Mouse (Mus musculus): ENCODE results near the gene Stat5b. TPM values are rescaled to one million over a fixed set of nuclear protein-coding genes. Genes with fewer than 3 reads are reported as not detected.

Stat5b gene
- polyA plus RNA-seq, 2 experiments, result 22.1 to 24.4 TPM

- Histone ChIP-seq H3K27me3 (ENCODE audit: control insufficient read depth, insufficient read depth, low read length) (no peaks in the 10 kb centered on the region), H3K4me1 (ENCODE audit: control insufficient read depth, insufficient read depth, low read length) (0 out of 2 replicates have a peak, but pooled peaks cover 10% of the 10 kb centered on the region), H3K4me2 (replicated peaks; ENCODE audit: low read depth, low read length, severe bottlenecking) (no peak overlapping the region), H3K9ac (ENCODE audit: low read depth, low read length, severe bottlenecking) (no peak overlapping the region), H3K4me3 (replicated peaks; ENCODE audit: low read length) (no peak overlapping the region), H3K36me3 (ENCODE audit: control insufficient read depth, insufficient read depth, low read length) (no peaks in the 10 kb centered on the region), H3K27ac (replicated peaks; ENCODE audit: low read depth, low read length) (no peak overlapping the region), H3K9me3 (ENCODE audit: control insufficient read depth, low read length) (no peaks in the 10 kb centered on the region)
- WGBS, result 80% methylated on average over 9 of the region's 9 CpGs
- TF ChIP-seq POLR2A (IDR thresholded peaks at IDR 0.05; ENCODE audit: borderline replicate concordance, extremely low read depth, insufficient read depth, insufficient read length), result no peak
- ATAC-seq (ENCODE audit: low FRiP score, low read depth) (no peak), DNase-seq (ENCODE audit: low spot score) (no peak)
Measured at GRCm38 (mm10) chr11:100825451-100825850, 25.1 kb downstream of the Stat5b start.

GRCm38 (mm10) chr11:100824496-100824895, 26.0 kb downstream of the Stat5b start:
- Histone ChIP-seq H3K27ac (replicated peaks; ENCODE audit: low read depth, low read length) (no peak overlapping the region), H3K9ac (ENCODE audit: low read depth, low read length, severe bottlenecking) (no peak overlapping the region), H3K4me2 (replicated peaks; ENCODE audit: low read depth, low read length, severe bottlenecking) (no peak overlapping the region), H3K9me3 (ENCODE audit: control insufficient read depth, low read length) (no peaks in the 10 kb centered on the region), H3K36me3 (ENCODE audit: control insufficient read depth, insufficient read depth, low read length) (no peaks in the 10 kb centered on the region), H3K4me3 (replicated peaks; ENCODE audit: low read length) (no peak overlapping the region), H3K4me1 (ENCODE audit: control insufficient read depth, insufficient read depth, low read length) (peaks cover 15% of the 10 kb centered on the region), H3K27me3 (ENCODE audit: control insufficient read depth, insufficient read depth, low read length) (no peaks in the 10 kb centered on the region)
- ATAC-seq (ENCODE audit: low FRiP score, low read depth), result no peak
- DNase-seq (ENCODE audit: low spot score), result no peak
- WGBS, result 76% methylated on average over 7 of the region's 7 CpGs
- TF ChIP-seq POLR2A (IDR thresholded peaks at IDR 0.05; ENCODE audit: borderline replicate concordance, extremely low read depth, insufficient read depth, insufficient read length), result no peak

- Histone ChIP-seq H3K4me1 (ENCODE audit: control insufficient read depth, insufficient read depth, low read length) (peaks cover 12% of the 10 kb centered on the region), H3K4me3 (replicated peaks; ENCODE audit: low read length) (no peak overlapping the region), H3K4me2 (replicated peaks; ENCODE audit: low read depth, low read length, severe bottlenecking) (no peak overlapping the region), H3K9ac (ENCODE audit: low read depth, low read length, severe bottlenecking) (no peak overlapping the region), H3K27me3 (ENCODE audit: control insufficient read depth, insufficient read depth, low read length) (no peaks in the 10 kb centered on the region), H3K36me3 (ENCODE audit: control insufficient read depth, insufficient read depth, low read length) (no peaks in the 10 kb centered on the region), H3K27ac (replicated peaks; ENCODE audit: low read depth, low read length) (no peak overlapping the region), H3K9me3 (ENCODE audit: control insufficient read depth, low read length) (no peaks in the 10 kb centered on the region)
- WGBS, result 73% methylated on average over 8 of the region's 8 CpGs
- DNase-seq (ENCODE audit: low spot score) (no peak), ATAC-seq (ENCODE audit: low FRiP score, low read depth) (no peak)
- TF ChIP-seq POLR2A (IDR thresholded peaks at IDR 0.05; ENCODE audit: borderline replicate concordance, extremely low read depth, insufficient read depth, insufficient read length), result no peak
Measured at GRCm38 (mm10) chr11:100823543-100824313, 26.8 kb downstream of the Stat5b start.

GRCm38 (mm10) chr11:100822365-100822764, 28.2 kb downstream of the Stat5b start:
- Histone ChIP-seq H3K27ac (replicated peaks; ENCODE audit: low read depth, low read length) (no peak overlapping the region), H3K9ac (ENCODE audit: low read depth, low read length, severe bottlenecking) (no peak overlapping the region), H3K36me3 (ENCODE audit: control insufficient read depth, insufficient read depth, low read length) (no peaks in the 10 kb centered on the region), H3K4me2 (replicated peaks; ENCODE audit: low read depth, low read length, severe bottlenecking) (no peak overlapping the region), H3K4me3 (replicated peaks; ENCODE audit: low read length) (no peak overlapping the region), H3K27me3 (ENCODE audit: control insufficient read depth, insufficient read depth, low read length) (no peaks in the 10 kb centered on the region), H3K4me1 (ENCODE audit: control insufficient read depth, insufficient read depth, low read length) (peaks cover 12% of the 10 kb centered on the region), H3K9me3 (ENCODE audit: control insufficient read depth, low read length) (no peaks in the 10 kb centered on the region)
- no peak for ATAC-seq (ENCODE audit: low FRiP score, low read depth)
- WGBS, result 51% methylated on average over 12 of the region's 12 CpGs
- no peak for TF ChIP-seq POLR2A (IDR thresholded peaks at IDR 0.05; ENCODE audit: borderline replicate concordance, extremely low read depth, insufficient read depth, insufficient read length)
- DNase-seq (ENCODE audit: low spot score), result no peak

- no peaks in the 10 kb centered on the region for H3K9me3 ChIP-seq (ENCODE audit: control insufficient read depth, low read length)
- no peaks in the 10 kb centered on the region for H3K36me3 ChIP-seq (ENCODE audit: control insufficient read depth, insufficient read depth, low read length)
- no peak overlapping the region for H3K9ac ChIP-seq (ENCODE audit: low read depth, low read length, severe bottlenecking)
- H3K4me3 ChIP-seq (replicated peaks; ENCODE audit: low read length), result no peak overlapping the region
- DNase-seq (ENCODE audit: low spot score) (no peak), ATAC-seq (ENCODE audit: low FRiP score, low read depth) (no peak)
- no peak for TF ChIP-seq POLR2A (IDR thresholded peaks at IDR 0.05; ENCODE audit: borderline replicate concordance, extremely low read depth, insufficient read depth, insufficient read length)
- no peaks in the 10 kb centered on the region for H3K27me3 ChIP-seq (ENCODE audit: control insufficient read depth, insufficient read depth, low read length)
- WGBS, result 79% methylated on average over 13 of the region's 13 CpGs
- H3K4me1 ChIP-seq (ENCODE audit: control insufficient read depth, insufficient read depth, low read length), result peaks cover 9% of the 10 kb centered on the region
- H3K27ac ChIP-seq (replicated peaks; ENCODE audit: low read depth, low read length), result no peak overlapping the region
- H3K4me2 ChIP-seq (replicated peaks; ENCODE audit: low read depth, low read length, severe bottlenecking), result no peak overlapping the region
Measured at GRCm38 (mm10) chr11:100821605-100822220, 28.8 kb downstream of the Stat5b start.
